Mouse (Mus musculus): ENCODE data around the gene Gdf1.
A peak's percentile ranks its signal among the peaks of the same experiment; 100 is the strongest.

Gene Gdf1

GRCm38 (mm10) chr8:70329124-70329834 is at the start of gene Gdf1:
Gene Gdf1 (plus strand): TSS chr8:70329817.
- no peak for DNase-seq (ENCODE audit: low read depth, low spot score)

- DNase-seq (ENCODE audit: low read depth, low spot score): no peak
Measured at GRCm38 (mm10) chr8:70281001-70281400, 48.6 kb upstream of the Gdf1 start.

GRCm38 (mm10) chr8:70282603-70283135 is 46.9 kb upstream of the Gdf1 start, which contains the start of gene Homer3:
Gene Homer3 (plus strand): TSS chr8:70282827.
- DNase-seq (ENCODE audit: low read depth, low spot score): peak; percentile 78

- DNase-seq (ENCODE audit: low read depth, low spot score): peak; percentile 40
Measured at GRCm38 (mm10) chr8:70283136-70284077, 46.2 kb upstream of the Gdf1 start.

- peak; percentile 31 for DNase-seq (ENCODE audit: low read depth, low spot score)
Measured at GRCm38 (mm10) chr8:70284421-70284820, 45.2 kb upstream of the Gdf1 start.

- no peak for DNase-seq (ENCODE audit: low read depth, low spot score)
Measured at GRCm38 (mm10) chr8:70285304-70285703, 44.3 kb upstream of the Gdf1 start.

GRCm38 (mm10) chr8:70286737-70287136 is 42.9 kb upstream of the Gdf1 start:
- peak; percentile 40 for DNase-seq (ENCODE audit: low read depth, low spot score)

GRCm38 (mm10) chr8:70293988-70294405 is 35.6 kb upstream of the Gdf1 start:
- no peak for DNase-seq (ENCODE audit: low read depth, low spot score)

- DNase-seq (ENCODE audit: low read depth, low spot score): no peak
Measured at GRCm38 (mm10) chr8:70300881-70301280, 28.7 kb upstream of the Gdf1 start.

GRCm38 (mm10) chr8:70302358-70302890 is 27.2 kb upstream of the Gdf1 start, which contains the start of the genes Ddx49 and Cope:
Gene Ddx49 (minus strand): TSS chr8:70302489.
Gene Cope (plus strand): TSS chr8:70302518.
- peak; percentile 98 for DNase-seq (ENCODE audit: low read depth, low spot score)

GRCm38 (mm10) chr8:70302901-70303300 is 26.7 kb upstream of the Gdf1 start:
- DNase-seq (ENCODE audit: low read depth, low spot score): no peak

- peak; percentile 69 for DNase-seq (ENCODE audit: low read depth, low spot score)
Measured at GRCm38 (mm10) chr8:70309311-70309710, 20.3 kb upstream of the Gdf1 start.

- peak; percentile 35 for DNase-seq (ENCODE audit: low read depth, low spot score)
Measured at GRCm38 (mm10) chr8:70313399-70313798, 16.2 kb upstream of the Gdf1 start.

GRCm38 (mm10) chr8:70315624-70316510 is 13.8 kb upstream of the Gdf1 start, which contains the start of gene Cers1:
Gene Cers1 (plus strand): TSS chr8:70315775.
- DNase-seq (ENCODE audit: low read depth, low spot score): peak; percentile 54

GRCm38 (mm10) chr8:70316511-70317504 is 12.8 kb upstream of the Gdf1 start:
- no peak for DNase-seq (ENCODE audit: low read depth, low spot score)

GRCm38 (mm10) chr8:70317872-70318271 is 11.7 kb upstream of the Gdf1 start:
- DNase-seq (ENCODE audit: low read depth, low spot score): no peak

- peak; percentile 65 for DNase-seq (ENCODE audit: low read depth, low spot score)
Measured at GRCm38 (mm10) chr8:70323716-70324115, 5.9 kb upstream of the Gdf1 start.

GRCm38 (mm10) chr8:70327512-70327911 is 2.1 kb upstream of the Gdf1 start:
- DNase-seq (ENCODE audit: low read depth, low spot score): no peak
